Mouse (Mus musculus) spleen, adult 2 months (tissue): Measurements from ENCODE around the gene Nme2.

Experiments
- CTCF ChIP-seq: fragments of 200-500 bp; IDR thresholded peaks from 2 replicates; pipeline ENCODE4 v1.5.1; 2011; ENCODE audit warnings: mild to moderate bottlenecking, inconsistent platforms; ENCODE audit not compliant: insufficient read depth, insufficient read length, insufficient replicate concordance; ENCODE audit errors: extremely low read depth
- POLR2A ChIP-seq: fragments of 200-500 bp; IDR thresholded peaks from 2 replicates; pipeline ENCODE4 v1.6.1; 2011; ENCODE audit warnings: low read depth, low read length, inconsistent platforms

- TF ChIP-seq CTCF (no peak), POLR2A (no peak)
Measured at GRCm38 (mm10) chr11:93986298-93986697, 30.2 kb upstream of the Nme2 start.
